Mouse (Mus musculus) CH12.LX (cell line): ENCODE results near the gene Fam13a. TPM values are rescaled to one million over a fixed set of nuclear protein-coding genes. Genes with fewer than 3 reads are reported as not detected.

ENCODE experiments used
- DNase-seq: peaks from one replicate; pipeline ENCODE4 v3.0.0-alpha.2; 2013; ENCODE audit errors: extremely low read depth
- H3K27ac ChIP-seq: 2 replicates; pipeline ENCODE4 v1.5.1; 2012; ENCODE audit warnings: low read depth, mild to moderate bottlenecking, control low read depth, moderate library complexity; ENCODE audit not compliant: insufficient read depth
- H3K27me3 ChIP-seq: replicated peaks from 2 replicates; pipeline ENCODE3; 2012; ENCODE audit warnings: inconsistent platforms
- H3K36me3 ChIP-seq, 2 experiments: replicated peaks in 1 of 2; 2 replicates each; pipeline versions ENCODE3 to v1.6.1; 2012; ENCODE audit warnings: inconsistent platforms in 1 of 2, low read length in 1 of 2, mild to moderate bottlenecking in 1 of 2, mixed read lengths in 1 of 2, moderate library complexity in 1 of 2; ENCODE audit not compliant: control insufficient read depth in 1 of 2, insufficient read depth in 1 of 2
- H3K4me1 ChIP-seq, 2 experiments: 2 replicates each; pipeline ENCODE4 v1.6.1; 2012; ENCODE audit warnings: inconsistent platforms in 1 of 2, moderate library complexity in 1 of 2; ENCODE audit not compliant: insufficient read depth in 2 of 2, control insufficient read depth in 1 of 2
- H3K4me2 ChIP-seq: 2 replicates; pipeline ENCODE4 v1.6.1; 2012; ENCODE audit warnings: low read depth, mild to moderate bottlenecking, control low read depth; ENCODE audit not compliant: poor library complexity, insufficient read depth, severe bottlenecking
- H3K4me3 ChIP-seq, 3 experiments: fragments of 150-350 bp in 1 of 3; sonication (generic) in 1 of 3; replicated peaks in 1 of 3; 2 replicates each; pipeline versions ENCODE3 to v1.5.1; 2011 to 2012; ENCODE audit warnings: low read depth in 2 of 3, low read length in 2 of 3, mild to moderate bottlenecking in 2 of 3, moderate library complexity in 2 of 3, control low read depth in 1 of 3, improper control_type of control experiment in 1 of 3, inconsistent platforms in 1 of 3, mixed read lengths in 1 of 3; ENCODE audit not compliant: poor library complexity in 1 of 3
- H3K79me2 ChIP-seq: replicated peaks from 2 replicates; pipeline ENCODE4 v1.6.1; 2012; ENCODE audit warnings: mild to moderate bottlenecking, moderate library complexity; ENCODE audit not compliant: control insufficient read depth, poor library complexity, insufficient read depth, severe bottlenecking; ENCODE audit errors: extremely low read depth
- H3K9ac ChIP-seq: 2 replicates; pipeline ENCODE4 v1.6.1; 2012; ENCODE audit warnings: low read depth, mild to moderate bottlenecking, control low read depth, moderate library complexity; ENCODE audit not compliant: insufficient read depth
- H3K9me3 ChIP-seq: replicated peaks from 2 replicates; pipeline ENCODE3; 2012; ENCODE audit warnings: low read length, inconsistent platforms, mixed read lengths
- ELF1 ChIP-seq: IDR thresholded peaks from 2 replicates; pipeline ENCODE4 v1.6.1; 2014; ENCODE audit warnings: low read depth, mild to moderate bottlenecking, inconsistent platforms, low read length, improper control_type of control experiment
- ETS1 ChIP-seq: conservative IDR thresholded peaks from 2 replicates; pipeline ENCODE4 v1.6.1; 2012; ENCODE audit warnings: low read depth, mild to moderate bottlenecking, inconsistent platforms, low read length, improper control_type of control experiment, moderate library complexity
- GABPA ChIP-seq: IDR thresholded peaks from 2 replicates; pipeline ENCODE4 v1.6.1; 2012; ENCODE audit warnings: low read depth, low read length, improper control_type of control experiment, inconsistent platforms; ENCODE audit not compliant: insufficient replicate concordance
- JUN ChIP-seq: IDR thresholded peaks from 2 replicates; pipeline ENCODE4 v1.6.1; 2011; ENCODE audit warnings: low read depth, mild to moderate bottlenecking, low read length, improper control_type of control experiment, moderate library complexity; ENCODE audit not compliant: insufficient read depth
- JUND ChIP-seq: conservative IDR thresholded peaks from 2 replicates; pipeline ENCODE4 v1.6.1; 2011; ENCODE audit warnings: low read depth, low read length, improper control_type of control experiment
- MAFK ChIP-seq: IDR thresholded peaks from 2 replicates; pipeline ENCODE4 v1.6.1; 2011; ENCODE audit warnings: low read length, improper control_type of control experiment; ENCODE audit not compliant: insufficient replicate concordance
- MAZ ChIP-seq: IDR thresholded peaks from 2 replicates; pipeline ENCODE4 v1.6.1; 2012; ENCODE audit warnings: low read depth, mild to moderate bottlenecking, inconsistent platforms, low read length, improper control_type of control experiment, moderate library complexity
- MEF2A ChIP-seq: IDR thresholded peaks from 2 replicates; pipeline ENCODE4 v1.6.1; 2014; ENCODE audit warnings: low read depth, mild to moderate bottlenecking, inconsistent platforms, low read length, improper control_type of control experiment, borderline replicate concordance
- NELFE ChIP-seq: IDR thresholded peaks from 2 replicates; pipeline ENCODE4 v1.6.1; 2011; ENCODE audit warnings: low read depth, low read length, improper control_type of control experiment
- NRF1 ChIP-seq: IDR thresholded peaks from 2 replicates; pipeline ENCODE4 v1.6.1; 2014; ENCODE audit warnings: low read depth, mild to moderate bottlenecking, inconsistent platforms, low read length, improper control_type of control experiment, moderate library complexity
- PAX5 ChIP-seq: IDR thresholded peaks from 2 replicates; pipeline ENCODE4 v1.6.1; 2012; ENCODE audit warnings: low read length, inconsistent platforms, mixed read lengths
- POLR2A ChIP-seq: IDR thresholded peaks from 2 replicates; pipeline ENCODE4 v1.6.1; 2011; ENCODE audit warnings: low read depth, mild to moderate bottlenecking, improper control_type of control experiment, low read length
- POLR2AphosphoS2 ChIP-seq: IDR thresholded peaks from 2 replicates; pipeline ENCODE4 v1.6.1; 2011; ENCODE audit warnings: low read depth, low read length, improper control_type of control experiment
- RCOR1 ChIP-seq: conservative IDR thresholded peaks from 2 replicates; pipeline ENCODE4 v1.6.1; 2012; ENCODE audit warnings: low read depth, mild to moderate bottlenecking, inconsistent platforms, low read length, improper control_type of control experiment
- SMC3 ChIP-seq: IDR thresholded peaks from 2 replicates; pipeline ENCODE4 v1.6.1; 2011; ENCODE audit warnings: low read depth, low read length, improper control_type of control experiment
- TBP ChIP-seq: conservative IDR thresholded peaks from 2 replicates; pipeline ENCODE4 v1.6.1; 2011; ENCODE audit warnings: low read depth, low read length, improper control_type of control experiment
- TCF12 ChIP-seq: IDR thresholded peaks from 2 replicates; pipeline ENCODE4 v1.6.1; 2014; ENCODE audit warnings: low read depth, mild to moderate bottlenecking, inconsistent platforms, low read length, improper control_type of control experiment
- USF1 ChIP-seq: IDR thresholded peaks from 2 replicates; pipeline ENCODE4 v1.6.1; 2014; ENCODE audit warnings: low read depth, mild to moderate bottlenecking, inconsistent platforms, low read length, improper control_type of control experiment
- USF2 ChIP-seq: conservative IDR thresholded peaks from 2 replicates; pipeline ENCODE4 v1.6.1; 2011; ENCODE audit warnings: low read depth, low read length, improper control_type of control experiment
- ZC3H11A ChIP-seq: IDR thresholded peaks from 2 replicates; pipeline ENCODE4 v1.6.1; 2012; ENCODE audit warnings: low read depth, mild to moderate bottlenecking, inconsistent platforms, low read length, improper control_type of control experiment
- ZKSCAN1 ChIP-seq: IDR thresholded peaks from 2 replicates; pipeline ENCODE4 v1.6.1; 2012; ENCODE audit warnings: low read depth, inconsistent platforms, low read length, improper control_type of control experiment, borderline replicate concordance
- ZMIZ1 ChIP-seq: IDR thresholded peaks from 2 replicates; pipeline ENCODE4 v1.6.1; 2012; ENCODE audit warnings: low read depth, mild to moderate bottlenecking, inconsistent platforms, low read length, improper control_type of control experiment
- dilution Hi-C: fragments of 300-500 bp; cut with MboI; formaldehyde crosslinking; loops from 2 replicates; pipeline ENCODE4 v1.14.3; 2020; ENCODE audit warnings: low sequenced_read_pairs; ENCODE audit not compliant: extremely low pct_unique_long_range_greater_than_20kb, extremely low pct_ligation_motif_present
- in situ Hi-C: fragments of 300-500 bp; cut with MboI; formaldehyde crosslinking; loops from 3 replicates; pipeline ENCODE4 v1.14.3; 2019; ENCODE audit warnings: low sequenced_read_pairs, low pct_ligation_motif_present, low pct_unique_long_range_greater_than_20kb, mixed read lengths
- polyA plus RNA-seq: library from polyadenylated mRNA; unstranded; fragments of >175 nt; gene quantifications from 2 replicates; pipeline ENCODE4 v1.2.1, GENCODE M21; 2012; ENCODE audit warnings: low read depth; ENCODE audit not compliant: insufficient read length
- total RNA-seq, 2 experiments: library from RNA; depleted of rRNA; stranded (reverse); fragments of 300-350 nt in 1 of 2; fragments of >200 nt in 1 of 2; gene quantifications; 2 replicates each; pipeline ENCODE4 v1.2.3; 2012 to 2014

Gene Fam13a
- total and polyA plus RNA-seq, 3 experiments: 0.17 to 0.21 TPM; not detected in 1

DNA sequence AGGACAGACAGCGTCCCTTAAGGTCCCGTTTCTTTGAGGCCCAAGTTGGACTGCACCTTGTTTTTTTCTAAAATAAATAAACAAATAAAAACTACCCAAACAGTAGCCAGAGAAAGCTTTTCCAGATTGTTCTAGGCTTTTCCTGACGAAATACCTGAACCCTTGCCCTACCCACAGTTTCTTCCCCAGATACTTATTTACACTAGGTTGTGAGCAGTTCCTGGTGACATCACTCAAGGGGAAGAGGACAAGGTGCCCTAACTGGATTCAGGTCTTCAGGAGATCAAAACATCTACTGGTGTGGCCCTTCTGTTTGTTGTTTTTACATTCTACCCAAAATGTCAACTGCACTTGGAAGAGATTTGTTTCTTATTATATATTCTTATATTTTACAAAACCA is 457 bp upstream of the Fam13a start:
- no peak overlapping the region for H3K4me3 ChIP-seq
- no peaks in the 10 kb centered on the region for H3K36me3 ChIP-seq
- no peak for TF ChIP-seq ZMIZ1
- TF ChIP-seq ELF1: no peak
- no peak for TF ChIP-seq NRF1
- no peak for TF ChIP-seq ZKSCAN1
- TF ChIP-seq TBP: no peak
- TF ChIP-seq JUND: no peak
- TF ChIP-seq PAX5: no peak
- TF ChIP-seq MEF2A: no peak
- no peak for TF ChIP-seq ZC3H11A
- TF ChIP-seq USF1: no peak
- no peak for TF ChIP-seq POLR2AphosphoS2
- TF ChIP-seq MAZ: no peak
- TF ChIP-seq POLR2A: no peak
- no peak for TF ChIP-seq TCF12
- TF ChIP-seq USF2: no peak
- no peak for TF ChIP-seq MAFK
- TF ChIP-seq SMC3: no peak
- TF ChIP-seq RCOR1: no peak
- no peak for TF ChIP-seq GABPA
- in situ Hi-C loops: loop anchor here (10.0 kb wide), 1 partner anchor 140 kb away; no protein-coding TSS in a partner anchor
- no peaks in the 10 kb centered on the region for H3K27me3 ChIP-seq
- no peak overlapping the region for H3K9ac ChIP-seq
- no peaks in the 10 kb centered on the region for H3K79me2 ChIP-seq
- DNase-seq: no peak
- H3K4me1 ChIP-seq: 0 out of 4 replicates have a peak, but pooled peaks cover 0 to 3% of the 10 kb centered on the region in 2 experiments
- no peak overlapping the region for H3K4me2 ChIP-seq
- H3K9me3 ChIP-seq: no peaks in the 10 kb centered on the region
- H3K27ac ChIP-seq: no peak overlapping the region
- dilution Hi-C loops: no loop called here

DNA sequence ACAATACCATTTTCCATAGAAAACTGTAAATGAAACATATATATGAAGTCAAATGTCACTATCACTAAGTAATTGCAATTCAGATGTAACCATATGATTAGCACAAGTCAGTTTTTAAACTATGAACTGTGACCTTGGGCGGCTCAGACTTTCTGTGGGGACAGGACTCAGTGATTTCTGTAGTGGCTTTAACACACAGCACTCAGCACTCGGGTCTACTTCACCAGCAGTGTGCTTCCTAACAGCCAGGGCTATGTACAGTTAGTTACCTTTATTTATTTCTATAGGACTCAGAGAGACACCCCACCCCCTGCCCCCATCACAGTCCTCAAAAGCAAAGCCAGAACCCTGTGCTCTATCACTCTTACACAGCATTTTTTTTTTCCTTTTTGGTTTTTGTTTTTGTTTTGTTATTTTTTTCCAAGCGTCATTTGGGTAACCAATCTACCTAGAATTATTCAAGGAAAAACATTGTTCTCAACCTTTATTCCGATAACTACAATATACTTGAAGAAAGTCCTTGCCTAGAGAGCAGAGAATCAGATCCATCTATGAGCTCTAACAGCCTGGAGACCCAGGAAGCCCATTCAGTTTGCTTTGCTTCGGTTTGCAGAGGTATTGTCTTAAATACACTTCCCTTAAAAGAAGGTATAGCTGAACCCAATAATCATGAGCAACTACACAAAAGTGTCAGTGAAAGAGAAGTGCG is 740 bp downstream of the Fam13a start:
- H3K36me3 ChIP-seq: no peaks in the 10 kb centered on the region
- in situ Hi-C loops: loop anchor here (10.0 kb wide), 1 partner anchor 141 kb away; no protein-coding TSS in a partner anchor
- no peak overlapping the region for H3K4me3 ChIP-seq
- no peaks in the 10 kb centered on the region for H3K9me3 ChIP-seq
- dilution Hi-C loops: no loop called here
- H3K27me3 ChIP-seq: no peaks in the 10 kb centered on the region
- no peaks in the 10 kb centered on the region for H3K79me2 ChIP-seq
- no peak overlapping the region for H3K9ac ChIP-seq
- no peak for DNase-seq
- TF ChIP-seq ELF1 (no peak), JUN (no peak), ZMIZ1 (no peak), RCOR1 (no peak), TBP (no peak), POLR2AphosphoS2 (no peak), NELFE (no peak), ETS1 (no peak)
- TF ChIP-seq, all 38 proteins: peak for 0
- Histone ChIP-seq H3K27ac (no peak overlapping the region), H3K4me1 (0 out of 4 replicates have a peak, but pooled peaks cover 0 to 3% of the 10 kb centered on the region in 2 experiments), H3K4me2 (0 out of 2 replicates have a peak overlapping the region, but pooled peaks have one; percentile 24)
